Mouse (Mus musculus): ENCODE results near the gene Tmem251. TPM values are rescaled to one million over a fixed set of nuclear protein-coding genes. Genes with fewer than 3 reads are reported as not detected.

Gene Tmem251
- polyA plus RNA-seq, 1 experiment from 2014 or later, result 7.6 TPM

GRCm38 (mm10) chr12:102713153-102713865 lies 30.3 kb upstream of the Tmem251 start:
- no peaks in the 10 kb centered on the region for H3K36me3 ChIP-seq (ENCODE audit: control insufficient read depth, insufficient read depth, low read length)
- ATAC-seq (ENCODE audit: insufficient number of reproducible peaks, insufficient read depth, low FRiP score, low read depth), result no peak
- no peak overlapping the region for H3K4me2 ChIP-seq (ENCODE audit: low read length)
- no peaks in the 10 kb centered on the region for H3K27me3 ChIP-seq (ENCODE audit: control insufficient read depth, insufficient read depth, low read length)
- H3K9ac ChIP-seq (ENCODE audit: low read length), result no peak overlapping the region
- peaks cover under 1 to 3% of the 10 kb centered on the region in 2 experiments; a peak in 1 of 4 replicates for H3K4me1 ChIP-seq (ENCODE audit: control insufficient read depth in 2 of 2, insufficient read depth in 2 of 2, low read length in 2 of 2)
- no peak overlapping the region for H3K27ac ChIP-seq (replicated peaks in 1 of 2; ENCODE audit: control insufficient read depth in 1 of 2, insufficient read depth in 1 of 2, low read depth in 2 of 2, low read length in 2 of 2)
- WGBS, result 62% methylated on average over 20 of the region's 20 CpGs
- H3K9me3 ChIP-seq (ENCODE audit: control insufficient read depth, low read length), result no peaks in the 10 kb centered on the region
- H3K4me3 ChIP-seq (ENCODE audit: control insufficient read depth in 1 of 2, insufficient read depth in 1 of 2, low read depth in 1 of 2, low read length in 2 of 2), result no peak overlapping the region

DNA sequence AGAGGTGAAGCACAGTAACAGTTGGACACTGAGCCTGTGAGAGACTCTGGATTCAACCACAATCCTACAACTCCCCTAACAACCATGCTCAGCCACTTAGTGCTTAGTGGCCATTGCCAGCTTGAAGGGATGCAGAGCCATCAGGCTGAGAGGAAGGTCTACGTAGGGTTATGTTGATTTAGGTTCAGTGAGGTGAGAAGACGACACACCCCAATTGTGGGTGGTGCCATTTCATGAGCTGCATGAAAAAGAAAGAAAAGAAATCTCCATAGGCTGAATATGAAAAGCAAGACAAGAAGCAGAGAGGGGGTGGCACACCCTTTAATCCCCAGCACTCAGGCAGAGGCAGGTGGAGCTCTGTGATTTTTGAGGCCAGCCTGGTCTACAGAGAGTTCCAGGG lies 29.4 kb upstream of the Tmem251 start:
- Histone ChIP-seq H3K4me3 (ENCODE audit: control insufficient read depth in 1 of 2, insufficient read depth in 1 of 2, low read depth in 1 of 2, low read length in 2 of 2) (no peak overlapping the region), H3K9ac (ENCODE audit: low read length) (no peak overlapping the region), H3K27me3 (ENCODE audit: control insufficient read depth, insufficient read depth, low read length) (no peaks in the 10 kb centered on the region), H3K4me1 (ENCODE audit: control insufficient read depth in 2 of 2, insufficient read depth in 2 of 2, low read length in 2 of 2) (no peaks in the 10 kb centered on the region; a peak in 1 of 4 replicates), H3K4me2 (ENCODE audit: low read length) (no peak overlapping the region), H3K9me3 (ENCODE audit: control insufficient read depth, low read length) (no peaks in the 10 kb centered on the region), H3K36me3 (ENCODE audit: control insufficient read depth, insufficient read depth, low read length) (no peaks in the 10 kb centered on the region), H3K27ac (replicated peaks in 1 of 2; ENCODE audit: control insufficient read depth in 1 of 2, insufficient read depth in 1 of 2, low read depth in 2 of 2, low read length in 2 of 2) (no peak overlapping the region)
- WGBS, result 82% methylated on average over 2 of the region's 2 CpGs
- ATAC-seq (ENCODE audit: insufficient number of reproducible peaks, insufficient read depth, low FRiP score, low read depth), result no peak

DNA sequence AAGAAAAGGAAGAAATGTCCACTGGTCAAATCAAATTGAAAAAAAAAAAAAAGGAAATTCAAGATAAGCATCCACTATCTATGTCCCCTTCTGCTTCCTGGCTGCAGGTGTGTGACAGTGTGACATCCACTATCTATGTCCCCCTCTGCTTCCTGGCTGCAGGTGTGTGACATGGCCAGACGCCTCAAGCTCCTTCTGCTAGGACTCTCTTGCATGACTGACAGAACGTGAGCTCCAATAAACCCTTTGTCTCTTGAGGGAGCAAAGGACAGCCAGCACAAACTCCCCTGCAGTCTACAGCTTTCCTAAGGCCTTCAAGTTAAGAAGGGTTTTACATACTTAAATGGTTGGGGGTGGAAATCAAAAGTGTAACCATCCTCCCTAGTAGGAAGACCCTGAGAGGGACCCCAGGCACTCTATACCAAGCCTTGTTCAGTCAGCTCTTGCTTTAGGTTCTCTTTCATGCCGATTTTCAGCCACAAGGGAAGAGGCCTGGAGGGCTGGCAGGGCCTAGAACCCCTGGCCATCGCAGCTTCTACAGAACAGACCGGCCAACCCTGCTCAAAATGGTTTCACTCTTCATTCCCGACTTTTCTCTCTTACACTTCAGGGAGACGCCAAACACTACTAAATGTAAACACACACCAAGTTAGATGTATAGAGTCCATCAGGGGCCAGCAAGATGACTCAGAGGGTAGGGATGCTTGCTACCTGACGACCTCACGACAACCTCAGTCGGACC lies 28.7 kb upstream of the Tmem251 start:
- ATAC-seq (ENCODE audit: insufficient number of reproducible peaks, insufficient read depth, low FRiP score, low read depth), result no peak
- H3K9ac ChIP-seq (ENCODE audit: low read length), result no peak overlapping the region
- 83% methylated on average over 10 of the region's 10 CpGs for WGBS
- H3K4me1 ChIP-seq (ENCODE audit: control insufficient read depth in 2 of 2, insufficient read depth in 2 of 2, low read length in 2 of 2), result no peaks in the 10 kb centered on the region; a peak in 1 of 4 replicates
- H3K36me3 ChIP-seq (ENCODE audit: control insufficient read depth, insufficient read depth, low read length), result no peaks in the 10 kb centered on the region
- H3K4me3 ChIP-seq (ENCODE audit: control insufficient read depth in 1 of 2, insufficient read depth in 1 of 2, low read depth in 1 of 2, low read length in 2 of 2), result no peak overlapping the region
- H3K4me2 ChIP-seq (ENCODE audit: low read length), result no peak overlapping the region
- no peaks in the 10 kb centered on the region for H3K27me3 ChIP-seq (ENCODE audit: control insufficient read depth, insufficient read depth, low read length)
- H3K27ac ChIP-seq (replicated peaks in 1 of 2; ENCODE audit: control insufficient read depth in 1 of 2, insufficient read depth in 1 of 2, low read depth in 2 of 2, low read length in 2 of 2), result no peak overlapping the region
- H3K9me3 ChIP-seq (ENCODE audit: control insufficient read depth, low read length), result no peaks in the 10 kb centered on the region

DNA sequence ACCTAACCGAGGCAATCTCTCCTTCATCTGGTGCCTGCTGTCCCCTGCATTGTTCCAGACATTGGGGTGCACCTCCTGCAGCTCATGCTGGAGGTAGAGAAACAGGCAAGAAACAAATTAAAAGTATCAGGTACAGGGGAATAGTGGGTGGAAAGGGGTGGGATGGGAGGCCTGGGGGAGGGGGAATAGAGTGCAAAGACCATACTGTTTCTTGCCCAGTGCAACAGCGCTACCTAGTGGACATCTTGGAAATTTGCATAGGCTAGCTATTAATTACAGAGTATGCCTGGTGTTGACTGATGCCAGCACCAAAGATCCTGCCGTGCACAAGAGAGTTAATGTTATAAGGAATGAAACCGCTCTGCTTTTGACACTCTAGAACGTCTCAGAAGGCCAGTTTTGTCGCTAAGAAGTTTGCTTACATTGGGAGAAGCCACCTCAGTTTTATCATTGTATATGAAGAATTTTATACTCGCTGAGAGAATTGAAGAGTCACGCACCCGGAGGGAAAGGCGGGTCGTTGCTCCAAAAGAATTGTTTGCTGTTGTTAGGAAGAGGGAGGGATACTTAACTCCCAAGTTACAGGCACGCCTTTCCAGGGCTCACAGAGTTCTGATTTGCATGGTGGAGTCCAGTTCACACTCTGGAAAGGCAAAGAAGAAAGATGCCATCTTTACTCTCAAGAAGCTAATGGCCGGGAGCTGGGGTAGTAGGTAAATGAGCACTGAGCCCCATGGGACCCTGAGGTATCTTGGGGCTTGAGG lies 23.8 kb upstream of the Tmem251 start:
- Histone ChIP-seq H3K27me3 (ENCODE audit: control insufficient read depth, insufficient read depth, low read length) (no peaks in the 10 kb centered on the region), H3K4me1 (ENCODE audit: control insufficient read depth in 2 of 2, insufficient read depth in 2 of 2, low read length in 2 of 2) (peaks cover 0 to 5% of the 10 kb centered on the region in 2 experiments; a peak in 1 of 4 replicates), H3K9me3 (ENCODE audit: control insufficient read depth, low read length) (no peaks in the 10 kb centered on the region), H3K36me3 (ENCODE audit: control insufficient read depth, insufficient read depth, low read length) (no peaks in the 10 kb centered on the region), H3K27ac (replicated peaks in 1 of 2; ENCODE audit: control insufficient read depth in 1 of 2, insufficient read depth in 1 of 2, low read depth in 2 of 2, low read length in 2 of 2) (no peak overlapping the region), H3K4me3 (ENCODE audit: control insufficient read depth in 1 of 2, insufficient read depth in 1 of 2, low read depth in 1 of 2, low read length in 2 of 2) (no peak overlapping the region), H3K4me2 (ENCODE audit: low read length) (peak overlapping the region; percentile 25; the same call in 1 of the 2 replicates), H3K9ac (ENCODE audit: low read length) (no peak overlapping the region)
- ATAC-seq (ENCODE audit: insufficient number of reproducible peaks, insufficient read depth, low FRiP score, low read depth), result no peak
- WGBS, result 30% methylated on average over 13 of the region's 13 CpGs

- no peak overlapping the region for H3K4me2 ChIP-seq (ENCODE audit: low read length)
- no peak overlapping the region for H3K4me3 ChIP-seq (ENCODE audit: control insufficient read depth in 1 of 2, insufficient read depth in 1 of 2, low read depth in 1 of 2, low read length in 2 of 2)
- no peak overlapping the region for H3K27ac ChIP-seq (replicated peaks in 1 of 2; ENCODE audit: control insufficient read depth in 1 of 2, insufficient read depth in 1 of 2, low read depth in 2 of 2, low read length in 2 of 2)
- no peaks in the 10 kb centered on the region for H3K36me3 ChIP-seq (ENCODE audit: control insufficient read depth, insufficient read depth, low read length)
- 0 out of 2 replicates have a peak, but pooled peaks have one; percentile 18 for ATAC-seq (ENCODE audit: insufficient number of reproducible peaks, insufficient read depth, low FRiP score, low read depth)
- H3K9ac ChIP-seq (ENCODE audit: low read length), result no peak overlapping the region
- H3K9me3 ChIP-seq (ENCODE audit: control insufficient read depth, low read length), result no peaks in the 10 kb centered on the region
- peaks cover 0 to 5% of the 10 kb centered on the region in 2 experiments; a peak in 1 of 4 replicates for H3K4me1 ChIP-seq (ENCODE audit: control insufficient read depth in 2 of 2, insufficient read depth in 2 of 2, low read length in 2 of 2)
- WGBS, result 65% methylated on average over 11 of the region's 11 CpGs
- no peaks in the 10 kb centered on the region for H3K27me3 ChIP-seq (ENCODE audit: control insufficient read depth, insufficient read depth, low read length)
Observed at GRCm38 (mm10) chr12:102722451-102722850, 21.1 kb upstream of the Tmem251 start.

DNA sequence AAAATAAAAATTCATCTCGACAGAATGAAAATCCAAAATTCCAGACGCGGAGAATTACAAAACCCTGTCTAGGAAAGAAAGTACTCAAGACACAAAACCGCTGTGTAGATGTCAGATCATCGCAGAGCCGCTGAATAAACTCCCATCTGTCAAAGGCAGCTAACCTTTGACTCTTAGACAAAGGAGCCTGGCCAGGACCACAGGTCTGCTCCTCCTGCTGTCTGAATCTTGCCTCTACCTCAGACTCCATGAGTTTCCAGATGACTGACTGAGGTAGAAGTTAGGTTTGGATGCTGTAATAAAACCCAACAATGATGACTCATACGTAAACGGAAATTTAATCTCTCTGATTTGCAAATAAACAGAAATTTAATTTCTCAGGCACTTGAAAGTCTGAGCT lies 20.6 kb upstream of the Tmem251 start:
- Histone ChIP-seq H3K36me3 (ENCODE audit: control insufficient read depth, insufficient read depth, low read length) (no peaks in the 10 kb centered on the region), H3K9me3 (ENCODE audit: control insufficient read depth, low read length) (no peaks in the 10 kb centered on the region), H3K4me2 (ENCODE audit: low read length) (no peak overlapping the region), H3K4me3 (ENCODE audit: control insufficient read depth in 1 of 2, insufficient read depth in 1 of 2, low read depth in 1 of 2, low read length in 2 of 2) (no peak overlapping the region), H3K4me1 (ENCODE audit: control insufficient read depth in 2 of 2, insufficient read depth in 2 of 2, low read length in 2 of 2) (peaks cover 0 to 5% of the 10 kb centered on the region in 2 experiments; a peak in 1 of 4 replicates), H3K27me3 (ENCODE audit: control insufficient read depth, insufficient read depth, low read length) (no peaks in the 10 kb centered on the region), H3K27ac (replicated peaks in 1 of 2; ENCODE audit: control insufficient read depth in 1 of 2, insufficient read depth in 1 of 2, low read depth in 2 of 2, low read length in 2 of 2) (no peak overlapping the region), H3K9ac (ENCODE audit: low read length) (no peak overlapping the region)
- WGBS, result 79% methylated on average over 8 of the region's 8 CpGs
- ATAC-seq (ENCODE audit: insufficient number of reproducible peaks, insufficient read depth, low FRiP score, low read depth), result no peak

DNA sequence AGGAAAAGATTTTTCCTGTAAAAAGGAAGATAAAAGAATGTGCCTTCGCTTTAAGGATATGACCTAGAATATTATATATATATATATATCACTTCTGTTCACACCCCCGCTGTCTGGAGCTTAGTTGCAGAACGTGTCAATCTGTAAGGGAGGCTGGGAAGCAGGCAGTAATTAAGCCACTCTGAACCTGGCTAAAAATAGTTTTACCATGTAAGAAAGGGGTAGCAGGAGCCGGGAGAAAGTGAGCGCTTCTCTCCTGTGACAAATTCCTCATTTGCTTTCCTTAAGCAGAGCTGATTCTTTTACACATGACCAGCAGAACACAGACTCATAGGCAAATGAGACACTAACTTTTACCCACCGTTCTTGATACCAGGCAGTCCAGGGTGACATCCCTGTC lies 19.7 kb upstream of the Tmem251 start:
- Histone ChIP-seq H3K4me1 (ENCODE audit: control insufficient read depth in 2 of 2, insufficient read depth in 2 of 2, low read length in 2 of 2) (peaks cover 0 to 5% of the 10 kb centered on the region in 2 experiments; a peak in 1 of 4 replicates), H3K9me3 (ENCODE audit: control insufficient read depth, low read length) (no peaks in the 10 kb centered on the region), H3K4me2 (ENCODE audit: low read length) (no peak overlapping the region; the same call in 1 of the 2 replicates), H3K27me3 (ENCODE audit: control insufficient read depth, insufficient read depth, low read length) (no peaks in the 10 kb centered on the region), H3K36me3 (ENCODE audit: control insufficient read depth, insufficient read depth, low read length) (no peaks in the 10 kb centered on the region), H3K4me3 (ENCODE audit: control insufficient read depth in 1 of 2, insufficient read depth in 1 of 2, low read depth in 1 of 2, low read length in 2 of 2) (no peak overlapping the region), H3K9ac (ENCODE audit: low read length) (no peak overlapping the region), H3K27ac (replicated peaks in 1 of 2; ENCODE audit: control insufficient read depth in 1 of 2, insufficient read depth in 1 of 2, low read depth in 2 of 2, low read length in 2 of 2) (no peak overlapping the region)
- no peak for ATAC-seq (ENCODE audit: insufficient number of reproducible peaks, insufficient read depth, low FRiP score, low read depth)
- 28% methylated on average over 6 of the region's 6 CpGs for WGBS

All from heart, embryonic 14.5 days (tissue).